Mouse (Mus musculus) ES-Bruce4 (cell line): ENCODE results near the gene Trim14. TPM values are rescaled to one million over a fixed set of nuclear protein-coding genes. Genes with fewer than 3 reads are reported as not detected.

Experiments used
- H3K27ac ChIP-seq: 2 replicates; pipeline ENCODE4 v1.5.1; 2012; ENCODE audit warnings: low read length, inconsistent platforms; ENCODE audit not compliant: insufficient read depth
- H3K27me3 ChIP-seq: 2 replicates; pipeline ENCODE4 v1.6.1; 2012; ENCODE audit warnings: mild to moderate bottlenecking, low read length, inconsistent platforms; ENCODE audit not compliant: control insufficient read depth, poor library complexity, insufficient read depth, severe bottlenecking
- H3K36me3 ChIP-seq: 2 replicates; pipeline ENCODE4 v1.6.1; 2012; ENCODE audit warnings: inconsistent platforms, mild to moderate bottlenecking, low read length, moderate library complexity; ENCODE audit not compliant: control insufficient read depth, poor library complexity, insufficient read depth, severe bottlenecking
- H3K4me1 ChIP-seq: one replicate; pipeline ENCODE4 v1.8.1; 2011; ENCODE audit warnings: low read length; ENCODE audit not compliant: control insufficient read depth, insufficient read depth
- H3K4me3 ChIP-seq: 2 replicates; pipeline ENCODE4 v1.5.1; 2011; ENCODE audit warnings: low read depth, mild to moderate bottlenecking, low read length
- H3K9ac ChIP-seq: 2 replicates; pipeline ENCODE4 v1.6.1; 2012; ENCODE audit warnings: low read depth, mild to moderate bottlenecking, inconsistent platforms; ENCODE audit not compliant: poor library complexity, severe bottlenecking
- H3K9me3 ChIP-seq: replicated peaks from 2 replicates; pipeline ENCODE4 v1.6.1; 2012; ENCODE audit warnings: mild to moderate bottlenecking, low read length, inconsistent platforms; ENCODE audit not compliant: control insufficient read depth, poor library complexity, insufficient read depth, severe bottlenecking
- CTCF ChIP-seq: IDR thresholded peaks from one replicate; pipeline ENCODE4 v1.8.1; 2011; ENCODE audit warnings: low read depth, low read length
- EP300 ChIP-seq: IDR thresholded peaks from 2 replicates; pipeline ENCODE4 v1.6.1; 2011; ENCODE audit warnings: low read depth, low read length; ENCODE audit not compliant: insufficient read depth
- POLR2A ChIP-seq: IDR thresholded peaks from one replicate; pipeline ENCODE4 v1.8.1; 2011; ENCODE audit warnings: low read length; ENCODE audit not compliant: insufficient read depth
- polyA plus RNA-seq: library from polyadenylated mRNA; stranded (reverse); fragments of >200 nt; gene quantifications from 2 replicates; pipeline ENCODE4 v1.2.4, GENCODE M21; 2011; ENCODE audit warnings: low read depth; ENCODE audit not compliant: missing spikeins, insufficient read depth, insufficient read length

Trim14 gene
- polyA plus RNA-seq, 1 experiment: 5.7 TPM

DNA sequence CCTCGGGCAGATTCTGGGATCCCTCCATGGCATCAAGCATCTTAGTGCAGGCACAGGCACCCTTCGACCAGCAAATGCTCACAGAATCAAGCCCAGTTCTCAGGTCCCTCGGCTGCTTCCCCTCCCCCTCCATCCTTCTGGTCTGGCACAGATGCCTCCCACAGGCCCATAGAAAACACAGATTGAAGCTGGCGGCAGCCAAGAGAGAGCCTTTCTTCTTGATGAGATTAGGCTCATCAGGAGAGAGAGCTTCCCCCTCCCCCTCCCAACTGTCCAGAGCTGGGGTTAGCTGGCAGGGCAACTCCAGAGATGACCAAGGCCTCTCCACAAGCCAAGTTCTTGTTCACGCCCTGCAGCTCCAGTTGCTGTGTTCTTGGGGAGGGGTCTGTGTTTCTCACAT lies 33.7 kb upstream of the Trim14 start:
- TF ChIP-seq POLR2A: no peak
- TF ChIP-seq CTCF: no peak
- no peak for TF ChIP-seq EP300
- Histone ChIP-seq H3K9ac (no peak overlapping the region), H3K27ac (no peak overlapping the region), H3K27me3 (no peaks in the 10 kb centered on the region), H3K9me3 (no peaks in the 10 kb centered on the region), H3K4me1 (no peaks in the 10 kb centered on the region), H3K36me3 (no peaks in the 10 kb centered on the region), H3K4me3 (no peak overlapping the region)

DNA sequence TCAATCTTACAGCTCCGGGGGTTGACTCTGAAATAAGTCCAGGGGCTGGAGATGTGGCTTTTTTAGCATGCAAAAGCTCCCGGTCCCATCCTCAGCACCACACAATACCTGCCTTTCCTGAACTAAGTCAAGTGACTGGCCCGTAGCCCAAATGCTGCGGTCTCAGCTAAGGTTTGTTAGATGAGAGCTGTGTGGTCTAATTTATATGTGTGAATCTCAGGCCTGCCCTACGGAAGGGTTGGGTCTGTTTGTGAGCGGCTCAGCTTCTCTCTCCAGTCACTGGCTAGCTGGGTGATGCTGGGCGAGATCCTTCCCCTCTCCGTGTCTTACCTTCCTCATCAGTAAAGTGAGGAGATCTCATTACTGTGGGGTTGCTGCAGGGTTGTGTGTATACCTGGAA lies 32.2 kb upstream of the Trim14 start:
- no peaks in the 10 kb centered on the region for H3K9me3 ChIP-seq
- no peak for TF ChIP-seq POLR2A
- no peak for TF ChIP-seq EP300
- no peak for TF ChIP-seq CTCF
- no peaks in the 10 kb centered on the region for H3K36me3 ChIP-seq
- H3K27me3 ChIP-seq: no peaks in the 10 kb centered on the region
- no peak overlapping the region for H3K9ac ChIP-seq
- no peak overlapping the region for H3K4me3 ChIP-seq
- H3K27ac ChIP-seq: no peak overlapping the region
- no peaks in the 10 kb centered on the region for H3K4me1 ChIP-seq

DNA sequence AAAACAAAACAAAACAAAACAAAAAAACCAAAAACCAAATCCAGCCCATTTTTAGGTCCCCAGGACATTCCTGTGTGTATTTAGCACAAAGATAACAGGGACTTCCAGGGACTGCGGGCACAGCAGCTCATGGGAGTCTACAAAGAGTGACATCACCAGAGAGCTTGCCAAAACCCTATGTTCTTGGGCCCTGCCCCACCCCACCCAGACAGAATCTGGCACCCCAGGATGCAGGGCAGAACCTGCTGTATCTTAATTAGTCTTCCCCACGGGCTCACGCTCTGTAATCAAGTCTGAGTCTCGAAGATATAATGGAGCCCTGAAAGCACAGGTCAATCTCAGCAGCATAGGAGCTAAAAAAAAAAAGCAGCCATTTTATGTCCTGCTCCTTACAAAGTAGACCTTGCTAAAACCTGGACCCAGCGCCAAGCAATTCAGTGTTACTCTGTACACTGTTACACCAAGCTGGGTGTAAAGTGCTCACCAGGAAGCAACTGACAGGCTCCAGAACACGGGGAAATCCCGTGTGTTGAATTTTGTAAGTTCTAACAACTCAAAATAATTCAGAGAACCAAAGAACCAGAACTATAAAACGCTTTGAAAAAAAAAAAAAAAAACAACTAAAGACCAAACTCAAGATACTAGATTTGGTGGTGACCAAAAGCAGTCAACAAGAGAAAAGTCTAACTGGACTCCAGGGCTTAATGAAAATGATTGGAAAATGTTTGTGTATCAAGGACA lies 31.2 kb upstream of the Trim14 start:
- Histone ChIP-seq H3K36me3 (no peaks in the 10 kb centered on the region), H3K9me3 (no peaks in the 10 kb centered on the region), H3K9ac (no peak overlapping the region), H3K4me1 (no peaks in the 10 kb centered on the region), H3K27ac (no peak overlapping the region), H3K4me3 (no peak overlapping the region), H3K27me3 (no peaks in the 10 kb centered on the region)
- TF ChIP-seq EP300 (no peak), CTCF (no peak), POLR2A (no peak)

DNA sequence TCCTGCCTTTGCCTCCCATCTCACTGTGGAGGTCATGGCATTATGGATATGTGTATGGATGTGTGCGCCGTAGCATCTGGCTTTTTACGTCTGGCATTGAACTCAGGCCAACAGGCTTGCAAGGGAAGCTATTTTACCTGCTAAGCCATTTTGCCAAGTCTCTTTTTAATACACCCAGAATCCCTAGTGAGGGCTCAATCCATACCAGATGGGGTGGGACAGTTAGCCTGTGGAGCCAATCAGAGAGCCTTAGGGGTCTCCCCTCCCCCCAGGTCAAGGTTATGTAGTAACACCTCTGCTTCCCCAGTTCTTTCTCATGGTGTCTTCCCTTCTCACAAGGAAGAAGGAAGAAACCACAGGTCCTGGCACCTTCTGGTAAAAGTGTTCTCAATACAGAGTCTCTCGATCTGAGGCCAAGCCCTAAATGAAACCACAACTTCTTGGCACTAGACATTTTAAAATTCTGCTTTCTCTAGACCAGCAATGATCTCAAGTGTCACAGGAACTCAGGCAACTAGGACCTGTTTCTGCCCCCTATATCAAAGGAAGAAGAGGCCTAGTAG lies 29.5 kb upstream of the Trim14 start:
- no peaks in the 10 kb centered on the region for H3K9me3 ChIP-seq
- TF ChIP-seq EP300: no peak
- no peak for TF ChIP-seq POLR2A
- no peak for TF ChIP-seq CTCF
- H3K27ac ChIP-seq: no peak overlapping the region
- H3K4me1 ChIP-seq: no peaks in the 10 kb centered on the region
- no peaks in the 10 kb centered on the region for H3K27me3 ChIP-seq
- no peak overlapping the region for H3K9ac ChIP-seq
- no peak overlapping the region for H3K4me3 ChIP-seq
- H3K36me3 ChIP-seq: no peaks in the 10 kb centered on the region

DNA sequence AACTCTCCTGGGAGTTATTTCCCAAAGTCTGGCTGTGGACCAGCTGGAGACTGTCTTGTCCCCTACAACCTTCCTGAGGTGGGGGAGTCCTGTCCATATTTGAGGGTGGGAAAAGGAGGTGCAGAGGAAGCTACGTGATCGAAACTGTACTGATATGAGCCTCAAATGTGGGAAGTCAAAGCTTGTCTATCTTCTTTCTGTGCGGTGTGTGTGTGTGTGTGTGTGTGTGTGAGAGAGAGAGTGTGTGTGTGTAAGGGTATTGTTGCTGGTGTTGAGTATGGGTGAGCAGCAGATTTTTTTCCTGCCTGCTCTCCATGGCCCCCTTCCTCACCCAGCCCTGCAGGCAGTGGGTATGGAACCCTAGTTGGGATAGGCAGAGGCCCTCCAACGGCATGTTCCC lies 28.3 kb upstream of the Trim14 start:
- TF ChIP-seq CTCF (no peak), EP300 (no peak)
- H3K27ac ChIP-seq: no peak overlapping the region

DNA sequence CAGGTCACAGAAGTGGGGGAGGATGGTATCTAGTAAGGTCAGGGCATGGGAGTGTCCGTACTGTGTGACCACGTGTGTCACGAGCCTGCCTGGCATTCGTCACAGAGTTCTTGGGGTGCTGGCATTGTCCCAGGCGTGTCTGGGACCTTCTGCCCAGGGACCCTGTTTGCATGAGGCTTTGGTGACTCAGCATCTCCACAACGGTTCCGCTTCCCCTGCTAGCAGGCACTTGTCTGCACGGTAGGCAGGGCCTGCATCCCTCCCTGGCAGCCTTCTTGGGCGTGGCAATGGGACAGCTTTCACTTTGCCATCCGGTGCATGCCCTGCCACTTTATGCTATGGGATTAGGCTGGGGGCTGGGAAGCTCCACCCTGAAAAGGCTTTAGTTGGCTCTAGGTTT lies 27.9 kb upstream of the Trim14 start:
- Histone ChIP-seq H3K27me3 (no peaks in the 10 kb centered on the region), H3K27ac (no peak overlapping the region), H3K4me1 (no peaks in the 10 kb centered on the region), H3K9ac (no peak overlapping the region), H3K4me3 (no peak overlapping the region), H3K9me3 (no peaks in the 10 kb centered on the region), H3K36me3 (no peaks in the 10 kb centered on the region)
- TF ChIP-seq POLR2A (no peak), CTCF (no peak), EP300 (no peak)

More for the DNA sequence above, 28.3 kb upstream of the Trim14 start:
- Histone ChIP-seq H3K9me3 (no peaks in the 10 kb centered on the region), H3K27me3 (no peaks in the 10 kb centered on the region), H3K4me1 (no peaks in the 10 kb centered on the region), H3K36me3 (no peaks in the 10 kb centered on the region), H3K4me3 (no peak overlapping the region), H3K9ac (no peak overlapping the region)
